In genomic region chr19:41933179-41934086, GRCm38 (mm10) we compare ENCODE assay signal across 8 mouse cellular contexts. TPM values are rescaled to one million over a fixed set of nuclear protein-coding genes. Genes with fewer than 3 reads are reported as not detected.
DNase-seq lines count a peak whose midpoint lies in the region; ATAC-seq lines count a peak whose summit lies in the region.

TSS of gene Exosc1 (minus strand) at chr19:41933423.
TSS of gene Zdhhc16 (plus strand) at chr19:41933480.

- DNase-seq in NIH3T3 (ENCODE audit: low read depth): peak; percentile 99
- peak; percentile 98 to 99 for DNase-seq in cerebellum, postnatal 10 days
- peak; percentile 98 to 99 for DNase-seq in frontal cortex, postnatal 10 days (ENCODE audit: low spot score in 2 of 2)
- DNase-seq in layer of hippocampus, postnatal 14 days (ENCODE audit: low spot score in 2 of 2): peak; percentile 99
- peak; percentile 97 for DNase-seq in lung, postnatal 14 days
- DNase-seq in retina, adult 2 months (ENCODE audit: low read depth, low spot score): peak; percentile 97
- peak; percentile 96 to 98 for DNase-seq in thymus, postnatal 36 days

- H3K9me3 ChIP-seq in hindbrain, embryonic 12.5 days (replicated peaks): no peaks in the 10 kb centered on the region

- H3K27ac ChIP-seq in hindbrain, embryonic 12.5 days: peak within 1 kb of the TSS; percentile 64

- H3K4me1 ChIP-seq in hindbrain, embryonic 12.5 days: peaks cover 19% of the 10 kb centered on the region

- under 1% methylated on average over 47 of the region's 47 CpGs for WGBS in hindbrain, embryonic 12.5 days

- peak within 1 kb of the TSS; percentile 89 for H3K4me3 ChIP-seq in hindbrain, embryonic 12.5 days

- peak; percentile 100 for ATAC-seq in hindbrain, embryonic 12.5 days (ENCODE audit: low FRiP score)

- H3K27me3 ChIP-seq in hindbrain, embryonic 12.5 days: no peaks in the 10 kb centered on the region

- H3K36me3 ChIP-seq in hindbrain, embryonic 12.5 days: peaks cover 37% of the 10 kb centered on the region

- H3K9ac ChIP-seq in hindbrain, embryonic 12.5 days: peak within 1 kb of the TSS; percentile 82

- peak within 1 kb of the TSS; percentile 92 for H3K4me2 ChIP-seq in hindbrain, embryonic 12.5 days (replicated peaks)

RNA-seq across cellular contexts. Expression of gene Exosc1, which starts in this region (rescaled TPM):
- 63.1 and 64.4 TPM in 2 replicates for polyA plus RNA-seq in hindbrain, embryonic 12.5 days (2016; fragmentation: Nextera tagmentation; extraction: Ambion mirVana)
- total RNA-seq in layer of hippocampus, postnatal 14 days (2021): 10 to 100 TPM; 26.1 to 26.7 TPM

RNA-seq across cellular contexts. Expression of gene Zdhhc16, which starts in this region (rescaled TPM):
- polyA plus RNA-seq in hindbrain, embryonic 12.5 days (2016; fragmentation: Nextera tagmentation; extraction: Ambion mirVana): 75.8 and 76.4 TPM in 2 replicates
- total RNA-seq in layer of hippocampus, postnatal 14 days (2021): 10 to 100 TPM; 53.1 to 56.1 TPM

Comparison
In these comparisons a context has a peak if more than half of its experiments do, and no peak if none do; other contexts are left out.
1. Peak in every context shown above with its lines: DNase-seq, ATAC-seq, H3K4me3 ChIP-seq and H3K27ac ChIP-seq.